Mouse (Mus musculus): ENCODE measurements around the gene Gm3594. TPM values are rescaled to one million over a fixed set of nuclear protein-coding genes. Genes with fewer than 3 reads are reported as not detected.

The Gm3594 gene
- total and polyA plus RNA-seq, 3 experiments, result 0.22 TPM; not detected in 2

Other genes with a start within 250 kb of the Gm3594 start
- not detected in 2 replicates for gene Gm21560, start 225.3 kb downstream of the Gm3594 start, total RNA-seq (2014; fragmentation: Nextera tagmentation)
- not detected in 2 replicates for gene Gm21560, start 225.3 kb downstream of the Gm3594 start, total RNA-seq (2017)
- gene Gm21560, start 225.3 kb downstream of the Gm3594 start, polyA plus RNA-seq (2012), result not detected in 2 replicates
- gene Gm3411, start 157.4 kb downstream of the Gm3594 start, total RNA-seq (2014; fragmentation: Nextera tagmentation), result not detected in 2 replicates
- 0.35 and 1.0 TPM in 2 replicates for gene Gm3411, start 157.4 kb downstream of the Gm3594 start, total RNA-seq (2017)
- not detected in 2 replicates for gene Gm3411, start 157.4 kb downstream of the Gm3594 start, polyA plus RNA-seq (2012)
- not detected in 2 replicates for gene Gm21103, start 139.8 kb downstream of the Gm3594 start, total RNA-seq (2014; fragmentation: Nextera tagmentation)
- gene Gm21103, start 139.8 kb downstream of the Gm3594 start, total RNA-seq (2017), result not detected in 2 replicates
- not detected in 2 replicates for gene Gm21103, start 139.8 kb downstream of the Gm3594 start, polyA plus RNA-seq (2012)
- gene Gm3618, start 100.9 kb downstream of the Gm3594 start, total RNA-seq (2014; fragmentation: Nextera tagmentation), result not detected in 2 replicates
- gene Gm3618, start 100.9 kb downstream of the Gm3594 start, total RNA-seq (2017), result not detected in 2 replicates
- gene Gm3618, start 100.9 kb downstream of the Gm3594 start, polyA plus RNA-seq (2012), result not detected in 2 replicates
- gene Gm16440, start 54.3 kb downstream of the Gm3594 start, total RNA-seq (2014; fragmentation: Nextera tagmentation), result not detected in 2 replicates
- not detected in 2 replicates for gene Gm16440, start 54.3 kb downstream of the Gm3594 start, total RNA-seq (2017)
- not detected in 2 replicates for gene Gm16440, start 54.3 kb downstream of the Gm3594 start, polyA plus RNA-seq (2012)
- gene Gm3591, start 32.1 kb downstream of the Gm3594 start, total RNA-seq (2014; fragmentation: Nextera tagmentation), result not detected in 2 replicates
- gene Gm3591, start 32.1 kb downstream of the Gm3594 start, total RNA-seq (2017), result 0.71 TPM in 1 of 2 replicates, not detected in the other
- gene Gm3591, start 32.1 kb downstream of the Gm3594 start, polyA plus RNA-seq (2012), result not detected in 2 replicates
- gene Gm8356, start 92.7 kb upstream of the Gm3594 start, total RNA-seq (2014; fragmentation: Nextera tagmentation), result not detected in 2 replicates
- not detected in 2 replicates for gene Gm8356, start 92.7 kb upstream of the Gm3594 start, total RNA-seq (2017)
- gene Gm8356, start 92.7 kb upstream of the Gm3594 start, polyA plus RNA-seq (2012), result not detected in 2 replicates
- gene Gm3629, start 146.0 kb upstream of the Gm3594 start, total RNA-seq (2014; fragmentation: Nextera tagmentation), result not detected in 2 replicates
- gene Gm3629, start 146.0 kb upstream of the Gm3594 start, total RNA-seq (2017), result 0.33 TPM in 1 of 2 replicates, not detected in the other
- gene Gm3629, start 146.0 kb upstream of the Gm3594 start, polyA plus RNA-seq (2012), result not detected in 2 replicates
- not detected in 2 replicates for gene Gm3460, start 177.8 kb upstream of the Gm3594 start, total RNA-seq (2014; fragmentation: Nextera tagmentation)
- not detected in 2 replicates for gene Gm3460, start 177.8 kb upstream of the Gm3594 start, total RNA-seq (2017)
- not detected in 2 replicates for gene Gm3460, start 177.8 kb upstream of the Gm3594 start, polyA plus RNA-seq (2012)
- gene Gm10251, start 239.6 kb upstream of the Gm3594 start, total RNA-seq (2014; fragmentation: Nextera tagmentation), result not detected in 2 replicates
- 0.16 TPM in 1 of 2 replicates, not detected in the other for gene Gm10251, start 239.6 kb upstream of the Gm3594 start, total RNA-seq (2017)
- not detected in 2 replicates for gene Gm10251, start 239.6 kb upstream of the Gm3594 start, polyA plus RNA-seq (2012)

Measured in G1E (cell line).